Mouse (Mus musculus) cerebellum, adult 2 months (tissue): ENCODE data around the gene S100z. TPM values are rescaled to one million over a fixed set of nuclear protein-coding genes. Genes with fewer than 3 reads are reported as not detected.

Experiments used
- DNase-seq, 2 experiments: peaks; one replicate each; pipeline ENCODE4 v3.0.0; 2021
- H3K27ac ChIP-seq: fragments of 200-500 bp; 2 replicates; pipeline ENCODE4 v1.5.1; 2012; ENCODE audit warnings: low read length, control low read depth, inconsistent platforms; ENCODE audit not compliant: insufficient read depth
- H3K27me3 ChIP-seq: fragments of 200-500 bp; 2 replicates; pipeline ENCODE4 v1.6.1; 2012; ENCODE audit warnings: inconsistent platforms, mild to moderate bottlenecking, low read length, moderate library complexity; ENCODE audit not compliant: control insufficient read depth, insufficient read depth
- H3K4me1 ChIP-seq: fragments of 200-500 bp; 2 replicates; pipeline ENCODE4 v1.6.1; 2011; ENCODE audit warnings: low read length; ENCODE audit not compliant: control insufficient read depth, insufficient read depth
- H3K4me3 ChIP-seq: fragments of 200-500 bp; replicated peaks from 2 replicates; pipeline ENCODE3; 2011; ENCODE audit warnings: mild to moderate bottlenecking, low read depth, low read length, control low read depth; ENCODE audit not compliant: insufficient read depth
- CTCF ChIP-seq: fragments of 200-500 bp; IDR thresholded peaks from 2 replicates; pipeline ENCODE4 v1.5.1; 2011; ENCODE audit warnings: low read depth, mild to moderate bottlenecking, control low read depth, low read length, moderate library complexity, borderline replicate concordance; ENCODE audit not compliant: insufficient read depth
- POLR2A ChIP-seq: fragments of 200-500 bp; IDR thresholded peaks from 2 replicates; pipeline ENCODE4 v1.6.1; 2011; ENCODE audit warnings: low read length, control low read depth, borderline replicate concordance; ENCODE audit not compliant: insufficient read depth
- WGBS: fragments of 180-500 bp; shearing (Covaris S2); methylation state at CpG from one replicate; pipeline ENCODE4 v1.1.7; 2018; 5-methylcytosine and 5-hydroxymethylcytosine counted together
- polyA plus RNA-seq: library from polyadenylated mRNA; depleted of rRNA; stranded (reverse); fragments of >200 nt; gene quantifications from 2 replicates; pipeline ENCODE4 v1.2.3, GENCODE M21; 2012

The S100z gene
- polyA plus RNA-seq, 1 experiment: not detected

GRCm38 (mm10) chr13:95510054-95510453, 31.5 kb upstream of the S100z start:
- Histone ChIP-seq H3K4me1 (no peaks in the 10 kb centered on the region), H3K27ac (no peak overlapping the region), H3K27me3 (no peaks in the 10 kb centered on the region), H3K4me3 (no peak overlapping the region)
- 87% methylated on average over 5 of the region's 5 CpGs for WGBS
- no peak for TF ChIP-seq CTCF
- no peak for TF ChIP-seq POLR2A
- no peak for DNase-seq

- no peak for DNase-seq
- Histone ChIP-seq H3K4me1 (no peaks in the 10 kb centered on the region), H3K27me3 (no peaks in the 10 kb centered on the region), H3K27ac (no peak overlapping the region), H3K4me3 (no peak overlapping the region)
- 55% methylated on average over 8 of the region's 8 CpGs for WGBS
- no peak for TF ChIP-seq POLR2A
Observed at GRCm38 (mm10) chr13:95503279-95503917, 24.9 kb upstream of the S100z start.

GRCm38 (mm10) chr13:95496601-95497000, 18.1 kb upstream of the S100z start:
- H3K4me1 ChIP-seq: no peaks in the 10 kb centered on the region
- H3K4me3 ChIP-seq: no peak overlapping the region
- no peaks in the 10 kb centered on the region for H3K27me3 ChIP-seq
- DNase-seq: no peak
- TF ChIP-seq CTCF (no peak), POLR2A (no peak)
- H3K27ac ChIP-seq: no peak overlapping the region
- WGBS: 93% methylated on average over 3 of the region's 3 CpGs

- H3K27ac ChIP-seq: no peak overlapping the region
- WGBS: 85% methylated on average over 8 of the region's 8 CpGs
- H3K4me3 ChIP-seq: no peak overlapping the region
- TF ChIP-seq CTCF (no peak), POLR2A (no peak)
- H3K4me1 ChIP-seq: no peaks in the 10 kb centered on the region
- H3K27me3 ChIP-seq: no peaks in the 10 kb centered on the region
- no peak for DNase-seq
Observed at GRCm38 (mm10) chr13:95494812-95495211, 16.3 kb upstream of the S100z start.

GRCm38 (mm10) chr13:95493296-95493695, 14.8 kb upstream of the S100z start:
- TF ChIP-seq POLR2A (no peak), CTCF (no peak)
- Histone ChIP-seq H3K27me3 (no peaks in the 10 kb centered on the region), H3K27ac (no peak overlapping the region), H3K4me1 (no peaks in the 10 kb centered on the region), H3K4me3 (no peak overlapping the region)
- DNase-seq: no peak
- 25% methylated on average over 5 of the region's 5 CpGs for WGBS

- Histone ChIP-seq H3K27me3 (no peaks in the 10 kb centered on the region), H3K4me3 (no peak overlapping the region), H3K4me1 (no peaks in the 10 kb centered on the region), H3K27ac (no peak overlapping the region)
- TF ChIP-seq POLR2A: no peak
- no peak for TF ChIP-seq CTCF
- 37% methylated on average over 11 of the region's 11 CpGs for WGBS
- no peak for DNase-seq
Observed at GRCm38 (mm10) chr13:95491327-95491726, 12.8 kb upstream of the S100z start.

GRCm38 (mm10) chr13:95484664-95485063, 6.1 kb upstream of the S100z start:
- TF ChIP-seq CTCF: no peak
- no peak for TF ChIP-seq POLR2A
- 25% methylated on average over 5 of the region's 5 CpGs for WGBS
- Histone ChIP-seq H3K4me1 (no peaks in the 10 kb centered on the region), H3K27me3 (no peaks in the 10 kb centered on the region), H3K27ac (no peak overlapping the region), H3K4me3 (no peak overlapping the region)
- DNase-seq: no peak

- WGBS: 4% methylated on average over 4 of the region's 4 CpGs
- Histone ChIP-seq H3K4me3 (no peak overlapping the region), H3K27ac (no peak overlapping the region), H3K27me3 (no peaks in the 10 kb centered on the region), H3K4me1 (no peaks in the 10 kb centered on the region)
- peak; percentile 33 to 62 for DNase-seq
- peak; percentile 77 for TF ChIP-seq CTCF
- TF ChIP-seq POLR2A: no peak
Observed at GRCm38 (mm10) chr13:95481428-95481827, 2.9 kb upstream of the S100z start.
